Mouse (Mus musculus): ENCODE results near the gene Chmp5. TPM values are rescaled to one million over a fixed set of nuclear protein-coding genes. Genes with fewer than 3 reads are reported as not detected.
"Not testable (repeated sequence)": the region's sequence is repeated elsewhere in the genome, so short reads cannot be mapped to it uniquely, and the experiment has no call there.

The Chmp5 gene
- polyA plus RNA-seq, 1 experiment = 5.5 TPM

DNA sequence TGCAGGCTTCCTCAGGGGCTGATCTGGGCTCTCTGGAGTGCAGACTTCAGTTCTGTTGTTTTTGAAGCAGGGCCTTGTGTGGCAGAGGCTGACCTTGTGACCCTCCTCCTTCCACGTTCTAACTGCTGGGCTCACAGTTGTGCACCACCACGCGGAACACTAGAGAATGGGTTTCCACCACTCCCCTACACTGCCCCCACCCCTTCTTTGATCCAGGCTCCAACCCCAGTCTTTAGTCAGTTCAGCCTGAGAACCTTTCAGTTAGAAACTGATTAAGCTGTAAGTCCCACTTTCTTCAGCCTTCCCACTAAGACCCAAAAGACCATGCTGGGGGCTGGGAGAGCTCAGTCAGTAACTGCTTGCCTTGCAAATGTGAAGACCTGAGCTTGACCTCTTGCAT, 22.6 kb upstream of the Chmp5 start:
- no peak overlapping the region for H3K4me3 ChIP-seq (ENCODE audit: low read depth, low read length)
- TF ChIP-seq POLR2A (IDR thresholded peaks at IDR 0.05; ENCODE audit: low read depth, low read length) (no peak), CTCF (IDR thresholded peaks at IDR 0.05; ENCODE audit: extremely low read depth, insufficient read length, insufficient replicate concordance, low read depth, low read length) (no peak)
- 81% methylated on average over 3 of the region's 3 CpGs for WGBS
- H3K27ac ChIP-seq (ENCODE audit: insufficient read depth, low read depth, low read length) = no peak overlapping the region
- H3K36me3 ChIP-seq (ENCODE audit: control insufficient read depth, insufficient read depth, low read length) = no peaks in the 10 kb centered on the region
- H3K4me1 ChIP-seq (ENCODE audit: control insufficient read depth, insufficient read depth, insufficient read length, low read length) = no peaks in the 10 kb centered on the region
- no peaks in the 10 kb centered on the region for H3K27me3 ChIP-seq (ENCODE audit: control insufficient read depth, insufficient read depth, low read length)

DNA sequence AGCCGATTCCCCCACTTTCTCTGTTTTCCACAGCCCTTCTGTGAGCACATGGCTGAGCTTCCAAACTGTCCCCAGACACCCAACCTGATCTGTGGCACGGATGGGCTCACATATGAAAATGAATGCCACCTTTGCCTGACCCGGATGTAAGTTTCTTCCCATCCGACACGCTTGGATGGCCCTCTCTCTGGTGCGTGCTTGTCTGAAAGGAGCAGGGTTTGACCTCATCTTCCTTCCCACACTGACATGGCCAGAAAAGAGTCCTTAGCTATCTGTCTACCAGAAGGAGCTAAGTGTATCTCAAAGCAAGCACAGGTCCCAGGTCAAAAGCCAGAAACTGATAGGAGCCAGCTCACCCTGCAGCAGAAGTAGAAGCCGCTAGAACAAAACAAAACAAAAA, 19.2 kb upstream of the Chmp5 start:
- TF ChIP-seq POLR2A (IDR thresholded peaks at IDR 0.05; ENCODE audit: low read depth, low read length) = no peak
- TF ChIP-seq CTCF (IDR thresholded peaks at IDR 0.05; ENCODE audit: extremely low read depth, insufficient read length, insufficient replicate concordance, low read depth, low read length) = no peak
- 84% methylated on average over 7 of the region's 7 CpGs for WGBS
- Histone ChIP-seq H3K27ac (ENCODE audit: insufficient read depth, low read depth, low read length) (no peak overlapping the region), H3K27me3 (ENCODE audit: control insufficient read depth, insufficient read depth, low read length) (no peaks in the 10 kb centered on the region), H3K36me3 (ENCODE audit: control insufficient read depth, insufficient read depth, low read length) (peaks cover 10% of the 10 kb centered on the region; the same call in 1 of the 2 replicates), H3K4me1 (ENCODE audit: control insufficient read depth, insufficient read depth, insufficient read length, low read length) (peaks cover under 1% of the 10 kb centered on the region; the same call in 1 of the 2 replicates), H3K4me3 (ENCODE audit: low read depth, low read length) (no peak overlapping the region)

DNA sequence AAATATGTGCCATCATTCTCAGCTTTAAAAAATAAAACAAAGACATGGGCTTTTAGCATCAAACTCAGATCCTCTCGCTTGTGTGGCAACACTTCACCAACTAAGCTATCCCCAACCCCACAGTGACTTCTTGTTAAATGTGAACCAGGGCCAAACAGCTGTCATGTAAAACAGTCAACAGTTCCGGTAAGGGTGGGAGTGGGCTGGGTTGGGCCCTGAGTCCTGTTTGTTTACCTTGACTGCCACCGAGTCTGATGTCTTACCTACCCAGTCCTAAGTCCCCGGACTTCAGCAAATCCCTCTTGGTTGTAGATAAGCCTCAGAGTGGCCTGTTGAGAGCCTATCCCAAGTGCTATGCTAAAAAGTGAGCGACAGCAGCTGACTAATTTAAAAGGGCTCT, 14.5 kb upstream of the Chmp5 start:
- 64% methylated on average over 5 of the region's 5 CpGs for WGBS
- peaks cover 37% of the 10 kb centered on the region for H3K36me3 ChIP-seq (ENCODE audit: control insufficient read depth, insufficient read depth, low read length)
- no peak for TF ChIP-seq CTCF (IDR thresholded peaks at IDR 0.05; ENCODE audit: extremely low read depth, insufficient read length, insufficient replicate concordance, low read depth, low read length)
- no peak for TF ChIP-seq POLR2A (IDR thresholded peaks at IDR 0.05; ENCODE audit: low read depth, low read length)
- no peak overlapping the region for H3K4me3 ChIP-seq (ENCODE audit: low read depth, low read length)
- H3K4me1 ChIP-seq (ENCODE audit: control insufficient read depth, insufficient read depth, insufficient read length, low read length) = peaks cover 5% of the 10 kb centered on the region; the same call in 1 of the 2 replicates
- no peak overlapping the region for H3K27ac ChIP-seq (ENCODE audit: insufficient read depth, low read depth, low read length)
- H3K27me3 ChIP-seq (ENCODE audit: control insufficient read depth, insufficient read depth, low read length) = no peaks in the 10 kb centered on the region

DNA sequence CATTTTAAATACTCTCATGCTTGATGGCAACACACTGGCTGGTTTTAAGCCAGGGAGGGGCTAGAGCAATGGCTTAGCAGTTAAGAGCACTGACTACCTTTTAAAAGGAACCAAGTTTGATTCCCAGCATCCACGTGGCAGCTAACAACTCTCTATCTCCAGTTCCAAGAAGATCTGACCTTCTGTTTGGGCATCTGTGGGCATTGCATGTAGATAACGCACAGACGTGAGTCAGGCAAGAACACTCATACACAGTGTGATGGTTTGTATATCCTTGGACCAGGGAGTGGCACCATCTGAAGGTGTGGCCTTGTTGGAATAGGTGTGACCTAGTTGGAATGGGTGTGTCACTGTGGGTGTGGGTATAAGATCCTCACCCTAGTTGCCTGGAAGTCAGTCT, 13.8 kb upstream of the Chmp5 start:
- H3K27me3 ChIP-seq (ENCODE audit: control insufficient read depth, insufficient read depth, low read length); H3K4me1 ChIP-seq (ENCODE audit: control insufficient read depth, insufficient read depth, insufficient read length, low read length); H3K4me3 ChIP-seq (ENCODE audit: low read depth, low read length); H3K27ac ChIP-seq (ENCODE audit: insufficient read depth, low read depth, low read length): not testable (repeated sequence)
- H3K36me3 ChIP-seq (ENCODE audit: control insufficient read depth, insufficient read depth, low read length) = peaks cover 41% of the 10 kb centered on the region
- 50% methylated on average over 3 of the region's 3 CpGs for WGBS

DNA sequence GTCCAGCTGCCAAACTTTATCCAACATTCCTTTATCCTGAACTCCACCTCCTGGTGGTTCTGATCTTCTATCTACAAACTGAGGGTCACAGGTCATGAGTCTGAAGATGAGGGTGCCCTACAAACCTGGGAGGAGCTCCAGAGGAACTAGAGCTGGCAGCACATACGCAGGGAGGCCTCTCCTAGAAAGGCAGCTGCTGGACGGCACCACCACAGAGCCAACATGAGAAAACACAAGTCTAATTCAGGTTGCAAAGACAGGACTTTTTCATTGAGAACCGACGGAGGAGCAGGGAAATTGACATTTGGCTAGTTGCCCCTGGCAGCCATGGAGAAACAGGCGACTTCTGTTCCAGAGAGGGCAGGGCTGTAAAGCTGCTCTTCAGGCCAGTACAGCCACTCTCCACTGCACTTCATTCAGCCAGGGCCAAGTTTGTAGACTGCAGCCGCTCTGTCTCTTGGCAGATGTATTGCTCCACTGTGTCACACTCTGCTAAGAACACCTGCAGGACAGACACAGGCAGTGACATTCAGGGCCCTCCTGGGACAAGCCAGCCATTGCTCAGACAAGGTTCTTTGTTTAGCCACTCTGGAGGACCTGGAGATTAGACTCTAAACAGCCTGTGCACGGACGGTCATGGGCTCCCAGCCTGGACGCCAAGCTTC, 11.9 kb upstream of the Chmp5 start:
- peaks cover 56% of the 10 kb centered on the region for H3K36me3 ChIP-seq (ENCODE audit: control insufficient read depth, insufficient read depth, low read length)
- 75% methylated on average over 9 of the region's 9 CpGs for WGBS
- H3K27me3 ChIP-seq (ENCODE audit: control insufficient read depth, insufficient read depth, low read length) = no peaks in the 10 kb centered on the region
- H3K27ac ChIP-seq (ENCODE audit: insufficient read depth, low read depth, low read length) = no peak overlapping the region
- no peak for TF ChIP-seq CTCF (IDR thresholded peaks at IDR 0.05; ENCODE audit: extremely low read depth, insufficient read length, insufficient replicate concordance, low read depth, low read length)
- no peak for TF ChIP-seq POLR2A (IDR thresholded peaks at IDR 0.05; ENCODE audit: low read depth, low read length)
- peaks cover 5% of the 10 kb centered on the region; the same call in 1 of the 2 replicates for H3K4me1 ChIP-seq (ENCODE audit: control insufficient read depth, insufficient read depth, insufficient read length, low read length)
- H3K4me3 ChIP-seq (ENCODE audit: low read depth, low read length) = no peak overlapping the region

DNA sequence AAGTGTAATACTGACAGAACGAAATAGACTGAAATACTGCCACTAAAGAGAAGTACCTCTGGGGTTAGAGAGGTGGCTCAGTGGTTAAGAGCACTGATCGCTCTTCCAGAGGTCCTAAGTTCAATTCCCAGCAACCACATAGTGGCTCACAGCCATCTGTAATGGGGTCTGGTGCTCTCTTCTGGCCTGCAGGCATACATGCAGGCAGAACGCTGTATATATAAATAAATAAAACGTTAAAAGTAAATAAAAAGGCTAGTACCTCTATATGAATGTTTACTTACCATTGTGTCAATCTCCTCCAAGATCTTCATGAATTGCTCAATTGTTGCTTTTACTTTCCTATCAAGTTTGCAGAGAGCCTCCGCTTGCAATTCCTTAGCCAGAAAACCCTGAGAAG, 9.4 kb upstream of the Chmp5 start:
- Histone ChIP-seq H3K27me3 (ENCODE audit: control insufficient read depth, insufficient read depth, low read length) (no peaks in the 10 kb centered on the region), H3K4me1 (ENCODE audit: control insufficient read depth, insufficient read depth, insufficient read length, low read length) (peaks cover 5% of the 10 kb centered on the region; the same call in 1 of the 2 replicates), H3K4me3 (ENCODE audit: low read depth, low read length) (no peak overlapping the region), H3K27ac (ENCODE audit: insufficient read depth, low read depth, low read length) (no peak overlapping the region), H3K36me3 (ENCODE audit: control insufficient read depth, insufficient read depth, low read length) (peaks cover 63% of the 10 kb centered on the region)
- TF ChIP-seq POLR2A (IDR thresholded peaks at IDR 0.05; ENCODE audit: low read depth, low read length) (no peak), CTCF (IDR thresholded peaks at IDR 0.05; ENCODE audit: extremely low read depth, insufficient read length, insufficient replicate concordance, low read depth, low read length) (no peak)
- WGBS = 88% methylated on average over 5 of the region's 5 CpGs

DNA sequence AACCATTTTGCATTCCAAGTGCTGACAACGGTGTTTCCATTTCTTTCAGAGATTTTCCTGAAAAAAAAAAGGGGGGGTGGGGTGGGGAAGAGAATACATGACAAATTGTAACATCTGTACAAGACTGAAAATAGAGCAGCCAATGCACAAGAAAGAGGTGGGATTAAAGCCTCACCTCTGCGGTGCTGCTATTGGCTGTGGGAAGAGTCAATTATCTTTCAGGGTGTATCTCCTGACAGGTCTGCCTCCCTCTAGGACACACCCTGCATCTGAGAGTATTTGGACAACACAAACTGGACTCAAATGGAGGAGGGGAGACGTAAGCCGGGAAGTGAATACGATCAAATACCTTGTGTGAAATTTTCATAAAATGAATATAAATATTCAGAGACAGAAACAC, 4.6 kb upstream of the Chmp5 start:
- 97% methylated on average over 5 of the region's 5 CpGs for WGBS
- Histone ChIP-seq H3K27ac (ENCODE audit: insufficient read depth, low read depth, low read length) (no peak overlapping the region), H3K4me1 (ENCODE audit: control insufficient read depth, insufficient read depth, insufficient read length, low read length) (peaks cover 2% of the 10 kb centered on the region; the same call in 1 of the 2 replicates), H3K4me3 (ENCODE audit: low read depth, low read length) (no peak overlapping the region), H3K27me3 (ENCODE audit: control insufficient read depth, insufficient read depth, low read length) (no peaks in the 10 kb centered on the region), H3K36me3 (ENCODE audit: control insufficient read depth, insufficient read depth, low read length) (peaks cover 41% of the 10 kb centered on the region)
- no peak for TF ChIP-seq CTCF (IDR thresholded peaks at IDR 0.05; ENCODE audit: extremely low read depth, insufficient read length, insufficient replicate concordance, low read depth, low read length)
- TF ChIP-seq POLR2A (IDR thresholded peaks at IDR 0.05; ENCODE audit: low read depth, low read length) = no peak
